33 mouse cellular contexts compared by ENCODE assay signal in the genomic region with DNA sequence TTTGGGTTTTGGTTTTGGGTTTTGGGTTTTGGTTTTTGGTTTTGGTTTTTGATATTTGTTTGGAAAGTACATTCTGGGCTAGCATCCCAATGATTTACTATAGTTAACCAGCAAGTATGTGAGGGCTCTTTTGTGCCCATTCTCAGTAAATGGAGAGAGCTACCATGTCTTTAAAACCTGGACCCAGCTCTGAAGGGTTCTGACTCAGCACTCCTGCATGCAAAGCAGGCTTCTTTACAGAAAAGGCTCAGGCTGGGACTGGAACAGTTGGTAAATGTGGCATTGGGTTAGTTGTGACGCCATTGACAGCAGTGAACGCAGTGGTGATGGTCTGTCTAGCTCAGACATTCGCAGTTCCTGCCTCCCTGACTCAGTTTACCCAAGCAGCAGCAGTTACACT.
"Had no signal": no experiment of that assay in that cellular context is flagged by ENCODE, and none has a peak within 500 bp of the region (broad histone marks: within the 10 kb centered on the region; RNA-seq: fewer than 3 reads in every experiment).

No protein-coding gene starts in this region.

- H3K4me3 ChIP-seq: heart, embryonic 12.5 days; heart, embryonic 13.5 days; heart, embryonic 15.5 days; hindbrain, embryonic 10.5 days; hindbrain, embryonic 12.5 days; hindbrain, embryonic 13.5 days; hindbrain, embryonic 15.5 days; intestine, embryonic 15.5 days; kidney, embryonic 15.5 days; layer of hippocampus, adult 2 months; left cerebral cortex, adult 2 months had no signal

- H3K4me2 ChIP-seq: heart, embryonic 12.5 days; heart, embryonic 13.5 days; heart, embryonic 15.5 days; hindbrain, embryonic 12.5 days; hindbrain, embryonic 13.5 days; hindbrain, embryonic 14.5 days; hindbrain, embryonic 15.5 days; intestine, embryonic 15.5 days; kidney, embryonic 15.5 days had no signal

- H3K9me3 ChIP-seq: heart, embryonic 12.5 days; heart, embryonic 13.5 days; heart, embryonic 15.5 days; hindbrain, embryonic 10.5 days; hindbrain, embryonic 12.5 days; hindbrain, embryonic 13.5 days; hindbrain, embryonic 15.5 days; intestine, embryonic 15.5 days; kidney, embryonic 15.5 days had no signal

- H3K27me3 ChIP-seq: heart, embryonic 12.5 days; heart, embryonic 13.5 days; heart, embryonic 15.5 days; hindbrain, embryonic 12.5 days; hindbrain, embryonic 13.5 days; hindbrain, embryonic 15.5 days; kidney, embryonic 15.5 days had no signal

- H3K4me1 ChIP-seq: hindbrain, embryonic 12.5 days; hindbrain, embryonic 13.5 days; hindbrain, embryonic 15.5 days; intestine, embryonic 15.5 days; kidney, embryonic 15.5 days had no signal

- H3K9ac ChIP-seq: heart, embryonic 12.5 days; heart, embryonic 13.5 days; heart, embryonic 15.5 days; hindbrain, embryonic 12.5 days; hindbrain, embryonic 13.5 days; hindbrain, embryonic 14.5 days; hindbrain, embryonic 15.5 days; intestine, embryonic 15.5 days; kidney, embryonic 15.5 days had no signal

- H3K27ac ChIP-seq: heart, embryonic 13.5 days; heart, embryonic 15.5 days; hindbrain, embryonic 10.5 days; hindbrain, embryonic 12.5 days; hindbrain, embryonic 13.5 days; hindbrain, embryonic 14.5 days; hindbrain, embryonic 15.5 days; hindbrain, postnatal 0 days; intestine, embryonic 15.5 days; kidney, embryonic 15.5 days; kidney, postnatal 0 days; layer of hippocampus, adult 2 months; left cerebral cortex, adult 2 months had no signal

- ATAC-seq: hindbrain, embryonic 16.5 days; hindbrain, postnatal 0 days; inflammation-experienced regulatory T-cells, adult 6 months; intestine, embryonic 15.5 days; intestine, embryonic 16.5 days; intestine, postnatal 0 days had no signal

- DNase-seq: heart, postnatal 10 days; heart, postnatal 14 days; heart, postnatal 36 days; heart, postnatal 4 days; kidney, adult 11 months; kidney, adult 18-20 months; kidney, adult 2 months; kidney, adult 8-10 months; kidney, adult 9 months; kidney, postnatal 10 days; kidney, postnatal 14 days; kidney, postnatal 36 days; kidney, postnatal 4 days; layer of hippocampus, adult 9-11 months; layer of hippocampus, postnatal 36 days had no signal

- H3K36me3 ChIP-seq: heart, embryonic 12.5 days; heart, embryonic 13.5 days; heart, embryonic 15.5 days; hindbrain, embryonic 10.5 days; hindbrain, embryonic 12.5 days; hindbrain, embryonic 13.5 days; hindbrain, embryonic 15.5 days; intestine, embryonic 15.5 days; kidney, embryonic 15.5 days had no signal
